Mouse (Mus musculus): ENCODE measurements around the gene Ccdc91. TPM values are rescaled to one million over a fixed set of nuclear protein-coding genes. Genes with fewer than 3 reads are reported as not detected.

Ccdc91 gene
- total and polyA plus RNA-seq, 3 experiments, result 12.0 to 15.6 (median 14.4) TPM

GRCm38 (mm10) chr6:147675022-147675733 lies 199.6 kb downstream of the Ccdc91 start:
- in situ Hi-C loops (cut with MboI; ENCODE audit: low pct_ligation_motif_present, low pct_unique_long_range_greater_than_20kb, low sequenced_read_pairs), result no loop called here
- H3K27ac ChIP-seq (ENCODE audit: insufficient read depth, low read depth), result no peak overlapping the region
- no peak overlapping the region for H3K4me3 ChIP-seq (replicated peaks in 1 of 3; ENCODE audit: low read depth in 2 of 3, low read length in 2 of 3, poor library complexity in 1 of 3)

DNA sequence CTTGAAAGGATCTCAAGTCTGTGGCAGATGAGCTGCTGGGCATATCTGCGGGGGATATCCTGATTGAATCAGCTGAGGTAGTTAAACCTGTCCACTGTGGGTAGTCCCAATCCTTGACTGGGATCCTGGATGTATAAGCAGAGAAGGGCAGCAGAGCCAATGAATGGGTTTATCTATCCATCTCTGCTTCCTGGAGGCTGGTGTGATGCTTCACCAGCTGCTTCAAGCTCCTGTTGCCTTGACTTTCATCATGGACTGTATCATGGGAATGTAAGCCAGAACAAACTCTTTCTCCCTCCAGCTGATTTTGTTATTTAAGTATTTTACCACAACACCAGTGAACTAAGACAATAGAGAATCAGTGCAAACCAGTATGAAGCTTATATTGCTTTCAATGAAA lies 200.6 kb downstream of the Ccdc91 start:
- H3K9me3 ChIP-seq (replicated peaks; ENCODE audit: low read length), result no peaks in the 10 kb centered on the region
- no peaks in the 10 kb centered on the region for H3K79me2 ChIP-seq (replicated peaks; ENCODE audit: control insufficient read depth, extremely low read depth, insufficient read depth, poor library complexity, severe bottlenecking)
- DNase-seq (ENCODE audit: extremely low read depth), result no peak
- TF ChIP-seq SIN3A (IDR thresholded peaks at IDR 0.05; ENCODE audit: low read length) (no peak), MXI1 (IDR thresholded peaks at IDR 0.05; ENCODE audit: low read depth, low read length) (no peak), UBTF (IDR thresholded peaks at IDR 0.05; ENCODE audit: low read depth, low read length) (no peak), GABPA (IDR thresholded peaks at IDR 0.05; ENCODE audit: insufficient replicate concordance, low read depth, low read length) (no peak), TBP (conservative IDR thresholded peaks at IDR 0.05; ENCODE audit: low read depth, low read length) (no peak), JUN (IDR thresholded peaks at IDR 0.05; ENCODE audit: insufficient read depth, low read depth, low read length) (no peak), ZMIZ1 (IDR thresholded peaks at IDR 0.05; ENCODE audit: low read depth, low read length) (no peak), NRF1 (IDR thresholded peaks at IDR 0.05; ENCODE audit: low read depth, low read length) (no peak), KAT2A (IDR thresholded peaks at IDR 0.05; ENCODE audit: insufficient replicate concordance, low read length) (no peak), BHLHE40 (IDR thresholded peaks at IDR 0.05; ENCODE audit: low read depth, low read length) (no peak), POLR2A (IDR thresholded peaks at IDR 0.05; ENCODE audit: low read depth, low read length) (no peak), SMC3 (IDR thresholded peaks at IDR 0.05; ENCODE audit: low read depth, low read length) (no peak), IRF4 (IDR thresholded peaks at IDR 0.05; ENCODE audit: low read depth, low read length) (no peak), ZKSCAN1 (IDR thresholded peaks at IDR 0.05; ENCODE audit: borderline replicate concordance, low read depth, low read length) (no peak), E2F4 (IDR thresholded peaks at IDR 0.05; ENCODE audit: insufficient replicate concordance, low read depth, low read length) (no peak)
- H3K36me3 ChIP-seq (replicated peaks in 1 of 2; ENCODE audit: control insufficient read depth in 1 of 2, insufficient read depth in 1 of 2, low read length in 1 of 2), result no peaks in the 10 kb centered on the region
- H3K4me3 ChIP-seq (replicated peaks in 1 of 3; ENCODE audit: low read depth in 2 of 3, low read length in 2 of 3, poor library complexity in 1 of 3), result no peak overlapping the region
- no peak overlapping the region for H3K27ac ChIP-seq (ENCODE audit: insufficient read depth, low read depth)
- no peak overlapping the region for H3K9ac ChIP-seq (ENCODE audit: insufficient read depth, low read depth)
- in situ Hi-C loops (cut with MboI; ENCODE audit: low pct_ligation_motif_present, low pct_unique_long_range_greater_than_20kb, low sequenced_read_pairs) (no loop called here), dilution Hi-C loops (cut with MboI; ENCODE audit: extremely low pct_ligation_motif_present, extremely low pct_unique_long_range_greater_than_20kb, low sequenced_read_pairs) (no loop called here)
- H3K4me1 ChIP-seq (ENCODE audit: control insufficient read depth in 1 of 2, insufficient read depth in 2 of 2), result no peaks in the 10 kb centered on the region
- peaks cover 11% of the 10 kb centered on the region for H3K27me3 ChIP-seq (replicated peaks)
- H3K4me2 ChIP-seq (ENCODE audit: insufficient read depth, low read depth, poor library complexity, severe bottlenecking), result no peak overlapping the region

More at GRCm38 (mm10) chr6:147675022-147675733, 199.6 kb downstream of the Ccdc91 start:
- H3K4me2 ChIP-seq (ENCODE audit: insufficient read depth, low read depth, poor library complexity, severe bottlenecking), result no peak overlapping the region
- no peaks in the 10 kb centered on the region for H3K4me1 ChIP-seq (ENCODE audit: control insufficient read depth in 1 of 2, insufficient read depth in 2 of 2)
- dilution Hi-C loops (cut with MboI; ENCODE audit: extremely low pct_ligation_motif_present, extremely low pct_unique_long_range_greater_than_20kb, low sequenced_read_pairs), result no loop called here
- H3K79me2 ChIP-seq (replicated peaks; ENCODE audit: control insufficient read depth, extremely low read depth, insufficient read depth, poor library complexity, severe bottlenecking), result no peaks in the 10 kb centered on the region
- H3K9ac ChIP-seq (ENCODE audit: insufficient read depth, low read depth), result no peak overlapping the region
- no peak for DNase-seq (ENCODE audit: extremely low read depth)
- H3K27me3 ChIP-seq (replicated peaks), result peaks cover 11% of the 10 kb centered on the region
- H3K36me3 ChIP-seq (replicated peaks in 1 of 2; ENCODE audit: control insufficient read depth in 1 of 2, insufficient read depth in 1 of 2, low read length in 1 of 2), result no peaks in the 10 kb centered on the region
- TF ChIP-seq UBTF (IDR thresholded peaks at IDR 0.05; ENCODE audit: low read depth, low read length), result no peak
- TF ChIP-seq IRF4 (IDR thresholded peaks at IDR 0.05; ENCODE audit: low read depth, low read length), result no peak
- no peaks in the 10 kb centered on the region for H3K9me3 ChIP-seq (replicated peaks; ENCODE audit: low read length)

Other genes with a start within 250 kb of the Ccdc91 start
- gene Pthlh, start 211.6 kb upstream of the Ccdc91 start, total RNA-seq (2012; rRNA removed), result not detected in 2 replicates
- not detected in 2 replicates for gene Pthlh, start 211.6 kb upstream of the Ccdc91 start, total RNA-seq (2014; rRNA removed)
- not detected in 2 replicates for gene Pthlh, start 211.6 kb upstream of the Ccdc91 start, polyA plus RNA-seq (2012; ENCODE audit: insufficient read length, low read depth)